In the genomic region with DNA sequence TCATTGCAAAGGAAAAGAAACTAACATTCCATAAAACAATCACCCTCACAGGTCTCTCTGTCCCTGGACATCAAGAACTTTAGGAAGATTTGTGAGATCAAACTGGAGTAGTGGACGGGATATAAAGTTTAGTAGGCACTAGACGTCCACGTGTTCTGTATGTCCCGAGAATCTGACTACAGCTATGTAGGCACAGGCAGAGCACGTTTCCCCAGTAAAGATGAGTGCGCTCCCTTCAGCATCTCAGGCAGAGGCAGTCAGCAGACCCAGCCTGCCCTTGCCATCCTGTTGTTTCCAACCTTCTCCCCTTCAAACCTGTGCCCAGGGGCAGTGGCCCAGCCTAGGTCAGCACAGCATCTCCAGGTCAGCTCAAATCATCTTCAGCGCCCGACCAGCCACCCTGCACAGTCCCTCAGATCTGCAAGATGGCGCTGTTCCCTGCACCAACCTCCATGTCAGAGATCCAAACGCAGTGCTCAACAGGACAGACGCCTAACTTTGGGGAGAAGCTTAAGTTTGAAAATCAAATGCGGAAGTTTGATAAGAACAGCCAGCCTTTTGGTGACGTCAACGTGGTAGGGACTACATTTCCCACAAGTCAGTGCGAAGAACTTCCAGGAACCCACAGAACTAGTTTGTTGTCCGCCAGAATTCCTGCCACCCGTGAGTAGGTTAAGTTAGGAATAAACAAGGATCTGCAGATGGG, we compare ENCODE assay signal across 8 mouse cellular contexts. TPM values are rescaled to one million over a fixed set of nuclear protein-coding genes. Genes with fewer than 3 reads are reported as not detected.
DNase-seq lines count a peak whose midpoint lies in the region; ATAC-seq and TF ChIP-seq lines count a peak whose summit lies in the region.

A gene (minus strand): TSS at position 552 of the 706 bp plus-strand sequence.

- peak within 1 kb of the TSS; percentile 80 for H3K27ac ChIP-seq in forebrain, embryonic 10.5 days
- peak within 1 kb of the TSS; percentile 64 for H3K27ac ChIP-seq in heart, embryonic 15.5 days
- no peak within 1 kb of the TSS for H3K27ac ChIP-seq in liver, embryonic 14.5 days
- no peak within 1 kb of the TSS for H3K27ac ChIP-seq in neural tube, embryonic 11.5 days (ENCODE audit: low read depth, low read length)
- H3K27ac ChIP-seq in stomach, postnatal 0 days (replicated peaks): peak within 1 kb of the TSS; percentile 69

- H3K4me1 ChIP-seq in forebrain, embryonic 10.5 days: peaks cover 11% of the 10 kb centered on the region
- peaks cover 4% of the 10 kb centered on the region; the same call in 1 of the 2 replicates for H3K4me1 ChIP-seq in heart, embryonic 15.5 days (replicated peaks)
- 0 out of 4 replicates have a peak, but pooled peaks cover 0 to 6% of the 10 kb centered on the region in 2 experiments for H3K4me1 ChIP-seq in liver, embryonic 14.5 days (replicated peaks; ENCODE audit: control insufficient read depth in 2 of 2, insufficient read depth in 2 of 2, low read length in 1 of 2)
- H3K4me1 ChIP-seq in neural tube, embryonic 11.5 days (ENCODE audit: control insufficient read depth, insufficient read depth, low read length): no peaks in the 10 kb centered on the region
- H3K4me1 ChIP-seq in stomach, postnatal 0 days (replicated peaks; ENCODE audit: control insufficient read depth, insufficient read depth): 0 out of 2 replicates have a peak, but pooled peaks cover 2% of the 10 kb centered on the region

- no peaks in the 10 kb centered on the region for H3K9me3 ChIP-seq in forebrain, embryonic 10.5 days
- no peaks in the 10 kb centered on the region for H3K9me3 ChIP-seq in heart, embryonic 15.5 days (replicated peaks)
- H3K9me3 ChIP-seq in liver, embryonic 14.5 days (ENCODE audit: control insufficient read depth, low read length): no peaks in the 10 kb centered on the region
- no peaks in the 10 kb centered on the region for H3K9me3 ChIP-seq in neural tube, embryonic 11.5 days (ENCODE audit: control insufficient read depth, low read length)
- H3K9me3 ChIP-seq in stomach, postnatal 0 days (ENCODE audit: control insufficient read depth, low read length): no peaks in the 10 kb centered on the region

- H3K4me2 ChIP-seq in heart, embryonic 15.5 days: peak within 1 kb of the TSS; percentile 75
- H3K4me2 ChIP-seq in liver, embryonic 14.5 days (ENCODE audit: low read depth): peak within 1 kb of the TSS; percentile 57
- peak within 1 kb of the TSS; percentile 57 for H3K4me2 ChIP-seq in neural tube, embryonic 11.5 days (ENCODE audit: low read depth)
- H3K4me2 ChIP-seq in stomach, postnatal 0 days (replicated peaks; ENCODE audit: low read depth): peak within 1 kb of the TSS; percentile 69

- H3K36me3 ChIP-seq in forebrain, embryonic 10.5 days (replicated peaks): no peaks in the 10 kb centered on the region
- H3K36me3 ChIP-seq in heart, embryonic 15.5 days: no peaks in the 10 kb centered on the region
- no peaks in the 10 kb centered on the region for H3K36me3 ChIP-seq in liver, embryonic 14.5 days (replicated peaks; ENCODE audit: control insufficient read depth, insufficient read depth, low read depth)
- H3K36me3 ChIP-seq in neural tube, embryonic 11.5 days (ENCODE audit: control insufficient read depth, insufficient read depth, low read length): no peaks in the 10 kb centered on the region
- H3K36me3 ChIP-seq in stomach, postnatal 0 days (ENCODE audit: control insufficient read depth, insufficient read depth, low read length): no peaks in the 10 kb centered on the region

- ATAC-seq in CD4-positive, CD25-positive, alpha-beta regulatory T cell, adult 4 months: peak; percentile 96
- peak; percentile 88 for ATAC-seq in heart, embryonic 15.5 days (replicated peaks; ENCODE audit: insufficient number of reproducible peaks, insufficient read depth, low FRiP score, low read depth)
- peak; percentile 92 for ATAC-seq in liver, embryonic 14.5 days (ENCODE audit: insufficient read depth)
- ATAC-seq in neural tube, embryonic 11.5 days (ENCODE audit: insufficient read depth, low FRiP score, low TSS enrichment): peak; percentile 86
- peak; percentile 97 for ATAC-seq in stomach, postnatal 0 days (ENCODE audit: low FRiP score, low TSS enrichment)

- TF ChIP-seq EP300 in liver, embryonic 14.5 days (IDR thresholded peaks at IDR 0.05; ENCODE audit: low read depth): no peak
- no peak for TF ChIP-seq EP300 in stomach, postnatal 0 days (optimal IDR thresholded peaks at IDR 0.05)

- peak within 1 kb of the TSS; percentile 62 for H3K4me3 ChIP-seq in forebrain, embryonic 10.5 days
- H3K4me3 ChIP-seq in heart, embryonic 15.5 days: peak within 1 kb of the TSS; percentile 65
- H3K4me3 ChIP-seq in liver, embryonic 14.5 days (ENCODE audit: insufficient read depth in 1 of 2, low read depth in 2 of 2, low read length in 2 of 2): peak within 1 kb of the TSS; percentile 55 to 95
- H3K4me3 ChIP-seq in neural tube, embryonic 11.5 days (ENCODE audit: low read depth, low read length): peak within 1 kb of the TSS; percentile 47
- peak within 1 kb of the TSS; percentile 56 for H3K4me3 ChIP-seq in stomach, postnatal 0 days (ENCODE audit: low read depth, low read length)

- TF ChIP-seq CTCF in liver, embryonic 14.5 days (IDR thresholded peaks at IDR 0.05; ENCODE audit: low read depth): peak; percentile 79
- TF ChIP-seq CTCF in stomach, postnatal 0 days (IDR thresholded peaks at IDR 0.05; ENCODE audit: low read depth): peak; percentile 79

- H3K9ac ChIP-seq in heart, embryonic 15.5 days: peak within 1 kb of the TSS; percentile 59
- H3K9ac ChIP-seq in liver, embryonic 14.5 days (replicated peaks): peak within 1 kb of the TSS; percentile 74
- H3K9ac ChIP-seq in neural tube, embryonic 11.5 days (ENCODE audit: low read length): peak within 1 kb of the TSS; percentile 52
- H3K9ac ChIP-seq in stomach, postnatal 0 days (ENCODE audit: low read length): peak within 1 kb of the TSS; percentile 62

- no peaks in the 10 kb centered on the region for H3K27me3 ChIP-seq in forebrain, embryonic 10.5 days (ENCODE audit: poor library complexity, severe bottlenecking)
- H3K27me3 ChIP-seq in heart, embryonic 15.5 days: no peaks in the 10 kb centered on the region
- no peaks in the 10 kb centered on the region for H3K27me3 ChIP-seq in liver, embryonic 14.5 days (ENCODE audit: control insufficient read depth, insufficient read depth, low read length)
- no peaks in the 10 kb centered on the region for H3K27me3 ChIP-seq in neural tube, embryonic 11.5 days (ENCODE audit: control insufficient read depth, insufficient read depth, low read length)
- no peaks in the 10 kb centered on the region for H3K27me3 ChIP-seq in stomach, postnatal 0 days (ENCODE audit: control insufficient read depth, insufficient read depth, low read length)

- peak; percentile 79 for DNase-seq in c-Kit-positive CD71-negative TER-119-negative erythroid progenitor cells, embryonic 14.5 days (ENCODE audit: low read depth)
- peak; percentile 64 for DNase-seq in forebrain, embryonic 10.5 days (ENCODE audit: extremely low spot score, low spot score)
- peak; percentile 88 to 90 for DNase-seq in kidney, postnatal 25 days
- peak; percentile 79 to 89 (median 80) for DNase-seq in liver, embryonic 14.5 days (ENCODE audit: low read depth in 3 of 3, low spot score in 3 of 3)
- DNase-seq in neural tube, embryonic 11.5 days (ENCODE audit: low spot score): peak; percentile 78
- peak; percentile 85 for DNase-seq in stomach, postnatal 0 days (ENCODE audit: low spot score)

- WGBS in forebrain, embryonic 10.5 days: 21% methylated on average over 17 of the region's 17 CpGs
- 9% methylated on average over 17 of the region's 17 CpGs for WGBS in heart, embryonic 15.5 days
- WGBS in liver, embryonic 14.5 days (ENCODE audit: insufficient replicate concordance): 15% methylated on average over 17 of the region's 17 CpGs
- 19% methylated on average over 17 of the region's 17 CpGs for WGBS in neural tube, embryonic 11.5 days
- WGBS in stomach, postnatal 0 days: 6% methylated on average over 17 of the region's 17 CpGs

RNA-seq across cellular contexts. Expression of the gene that starts here (rescaled TPM):
- polyA plus RNA-seq in CD4-positive, CD25-positive, alpha-beta regulatory T cell, adult 4 months (2017; shearing (Covaris generic)): 1 to 10 TPM; 6.9 to 7.7 TPM
- polyA plus RNA-seq in forebrain, embryonic 10.5 days (2016; fragmentation: Nextera tagmentation; extraction: Ambion mirVana): 1.9 and 2.2 TPM in 2 replicates
- 1.4 and 1.5 TPM in 2 replicates for polyA plus RNA-seq in heart, embryonic 15.5 days (2015; fragmentation: Nextera tagmentation; extraction: Ambion mirVana)
- polyA plus RNA-seq in liver, embryonic 14.5 days (2012; rRNA removed): 0.79 and 1.3 TPM in 2 replicates
- polyA plus RNA-seq in liver, embryonic 14.5 days (2014; fragmentation: Nextera tagmentation; extraction: Ambion mirVana): 1.1 TPM in 2 replicates
- polyA plus RNA-seq in neural tube, embryonic 11.5 days (2014; fragmentation: Nextera tagmentation; extraction: Ambion mirVana): 1.9 and 2.0 TPM in 2 replicates
- 1.1 and 1.2 TPM in 2 replicates for polyA plus RNA-seq in stomach, postnatal 0 days (2015; fragmentation: Nextera tagmentation; extraction: Ambion mirVana)

Comparison
In these comparisons a context has a peak if more than half of its experiments do, and no peak if none do; other contexts are left out.
1. H3K27ac ChIP-seq: peak in forebrain, embryonic 10.5 days (single experiment), heart, embryonic 15.5 days (single experiment) and stomach, postnatal 0 days (single experiment); none in liver, embryonic 14.5 days (single experiment) and neural tube, embryonic 11.5 days (single experiment).
2. Peak in every context shown above with its lines, with median percentiles within 50 percentile points of each other: ATAC-seq, DNase-seq, H3K4me3 ChIP-seq, H3K4me2 ChIP-seq and H3K9ac ChIP-seq.